Mouse (Mus musculus): ENCODE results near the gene Mtch1. TPM values are rescaled to one million over a fixed set of nuclear protein-coding genes. Genes with fewer than 3 reads are reported as not detected.

The Mtch1 gene
- total and polyA plus RNA-seq, 3 experiments = 66.1 to 143 (median 110) TPM

DNA sequence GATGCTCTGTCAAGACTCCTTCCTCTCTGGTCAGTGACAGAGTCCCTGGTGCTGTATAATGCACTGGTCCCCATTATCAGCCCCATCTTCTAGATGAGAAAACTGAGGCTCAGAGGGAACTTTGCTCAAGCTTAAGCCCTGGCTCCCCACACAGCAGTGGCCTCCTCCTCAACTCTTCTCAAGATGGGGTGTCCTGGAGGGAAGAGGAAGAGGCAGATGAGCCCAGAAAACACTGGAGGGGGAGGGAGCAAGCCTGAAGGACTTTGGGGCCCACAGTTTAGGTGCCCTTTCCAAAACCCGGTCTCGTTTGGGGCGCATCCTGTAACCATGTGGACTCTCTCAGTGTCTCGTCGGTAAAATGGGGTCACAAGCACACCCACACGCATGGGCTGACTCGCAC, 28.3 kb downstream of the Mtch1 start:
- Histone ChIP-seq H3K9ac (ENCODE audit: insufficient read depth, low read depth) (no peak overlapping the region), H3K4me2 (ENCODE audit: insufficient read depth, low read depth, poor library complexity, severe bottlenecking) (no peak overlapping the region), H3K4me1 (ENCODE audit: control insufficient read depth in 1 of 2, insufficient read depth in 2 of 2) (peaks cover 2 to 6% of the 10 kb centered on the region in 2 experiments; a peak in 3 of 4 replicates), H3K9me3 (replicated peaks; ENCODE audit: low read length) (no peaks in the 10 kb centered on the region), H3K27me3 (replicated peaks) (peaks cover 9% of the 10 kb centered on the region), H3K79me2 (replicated peaks; ENCODE audit: control insufficient read depth, extremely low read depth, insufficient read depth, poor library complexity, severe bottlenecking) (no peaks in the 10 kb centered on the region), H3K4me3 (replicated peaks in 1 of 3; ENCODE audit: low read depth in 2 of 3, low read length in 2 of 3, poor library complexity in 1 of 3) (no peak overlapping the region), H3K36me3 (replicated peaks in 1 of 2; ENCODE audit: control insufficient read depth in 1 of 2, insufficient read depth in 1 of 2, low read length in 1 of 2) (no peaks in the 10 kb centered on the region), H3K27ac (ENCODE audit: insufficient read depth, low read depth) (no peak overlapping the region)
- dilution Hi-C loops (cut with MboI; ENCODE audit: extremely low pct_ligation_motif_present, extremely low pct_unique_long_range_greater_than_20kb, low sequenced_read_pairs) (no loop called here), in situ Hi-C loops (cut with MboI; ENCODE audit: low pct_ligation_motif_present, low pct_unique_long_range_greater_than_20kb, low sequenced_read_pairs) (no loop called here)
- TF ChIP-seq HCFC1 (IDR thresholded peaks at IDR 0.05; ENCODE audit: low read depth, low read length) (no peak), MAZ (IDR thresholded peaks at IDR 0.05; ENCODE audit: low read depth, low read length) (no peak), UBTF (IDR thresholded peaks at IDR 0.05; ENCODE audit: low read depth, low read length) (no peak), EP300 (IDR thresholded peaks at IDR 0.05; ENCODE audit: low read length) (no peak), RAD21 (IDR thresholded peaks at IDR 0.05; ENCODE audit: low read depth, low read length) (no peak), ZMIZ1 (IDR thresholded peaks at IDR 0.05; ENCODE audit: low read depth, low read length) (no peak), USF1 (IDR thresholded peaks at IDR 0.05; ENCODE audit: low read depth, low read length) (no peak), GABPA (IDR thresholded peaks at IDR 0.05; ENCODE audit: insufficient replicate concordance, low read depth, low read length) (no peak), ZNF384 (IDR thresholded peaks at IDR 0.05; ENCODE audit: low read depth, low read length) (no peak), NELFE (IDR thresholded peaks at IDR 0.05; ENCODE audit: low read depth, low read length) (no peak), TBP (conservative IDR thresholded peaks at IDR 0.05; ENCODE audit: low read depth, low read length) (no peak), SMC3 (IDR thresholded peaks at IDR 0.05; ENCODE audit: low read depth, low read length) (no peak), NRF1 (IDR thresholded peaks at IDR 0.05; ENCODE audit: low read depth, low read length) (no peak), CHD1 (IDR thresholded peaks at IDR 0.05; ENCODE audit: low read depth, low read length) (no peak), MXI1 (IDR thresholded peaks at IDR 0.05; ENCODE audit: low read depth, low read length) (no peak), POLR2A (IDR thresholded peaks at IDR 0.05; ENCODE audit: low read depth, low read length) (no peak), ZC3H11A (IDR thresholded peaks at IDR 0.05; ENCODE audit: low read depth, low read length) (no peak), RCOR1 (conservative IDR thresholded peaks at IDR 0.05; ENCODE audit: low read depth, low read length) (no peak)
- DNase-seq (ENCODE audit: extremely low read depth) = no peak

DNA sequence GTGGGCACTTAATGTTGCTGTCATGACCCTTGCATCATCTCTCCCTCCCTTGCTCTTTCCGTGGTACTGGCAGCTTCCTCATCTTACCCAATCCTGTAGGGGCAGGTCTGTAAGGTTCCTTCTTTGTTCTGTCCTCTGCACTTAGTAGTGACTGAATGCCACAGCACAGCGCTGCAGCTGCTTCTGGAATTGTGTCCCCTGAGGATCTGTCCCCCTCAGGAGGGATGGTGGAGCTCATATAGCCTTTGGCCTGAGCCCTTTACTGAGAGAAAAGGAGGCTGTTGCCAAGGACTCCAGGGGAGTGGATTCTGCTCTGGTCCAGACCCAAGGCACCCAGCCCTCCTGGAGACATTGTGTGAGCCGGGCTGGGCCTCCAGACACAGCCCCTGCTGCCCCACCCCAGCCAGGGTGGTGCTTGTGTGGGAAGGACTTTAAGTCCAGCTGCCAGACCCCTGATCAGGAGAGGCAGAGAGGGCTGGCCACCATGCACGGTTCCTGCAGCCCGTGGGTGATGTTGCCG, 28.9 kb downstream of the Mtch1 start:
- dilution Hi-C loops (cut with MboI; ENCODE audit: extremely low pct_ligation_motif_present, extremely low pct_unique_long_range_greater_than_20kb, low sequenced_read_pairs) (no loop called here), in situ Hi-C loops (cut with MboI; ENCODE audit: low pct_ligation_motif_present, low pct_unique_long_range_greater_than_20kb, low sequenced_read_pairs) (no loop called here)
- TF ChIP-seq BHLHE40 (IDR thresholded peaks at IDR 0.05; ENCODE audit: low read depth, low read length) = no peak
- TF ChIP-seq ZKSCAN1 (IDR thresholded peaks at IDR 0.05; ENCODE audit: borderline replicate concordance, low read depth, low read length) = no peak
- TF ChIP-seq CHD2 (IDR thresholded peaks at IDR 0.05; ENCODE audit: low read length) = no peak
- TF ChIP-seq IRF4 (IDR thresholded peaks at IDR 0.05; ENCODE audit: low read depth, low read length) = no peak
- TF ChIP-seq SMC3 (IDR thresholded peaks at IDR 0.05; ENCODE audit: low read depth, low read length) = no peak
- TF ChIP-seq RAD21 (IDR thresholded peaks at IDR 0.05; ENCODE audit: low read depth, low read length) = no peak
- TF ChIP-seq MAFK (IDR thresholded peaks at IDR 0.05; ENCODE audit: insufficient replicate concordance, low read length) = no peak
- no peak for TF ChIP-seq ZMIZ1 (IDR thresholded peaks at IDR 0.05; ENCODE audit: low read depth, low read length)
- TF ChIP-seq TCF12 (IDR thresholded peaks at IDR 0.05; ENCODE audit: low read depth, low read length) = no peak
- no peak for TF ChIP-seq JUND (conservative IDR thresholded peaks at IDR 0.05; ENCODE audit: low read depth, low read length)
- TF ChIP-seq MAX (IDR thresholded peaks at IDR 0.05; ENCODE audit: low read length) = no peak
- TF ChIP-seq KAT2A (IDR thresholded peaks at IDR 0.05; ENCODE audit: insufficient replicate concordance, low read length) = no peak
- TF ChIP-seq POLR2A (IDR thresholded peaks at IDR 0.05; ENCODE audit: low read depth, low read length) = no peak
- no peak for TF ChIP-seq NRF1 (IDR thresholded peaks at IDR 0.05; ENCODE audit: low read depth, low read length)
- no peak for TF ChIP-seq MAZ (IDR thresholded peaks at IDR 0.05; ENCODE audit: low read depth, low read length)
- TF ChIP-seq ETS1 (conservative IDR thresholded peaks at IDR 0.05; ENCODE audit: low read depth, low read length) = no peak
- TF ChIP-seq ELF1 (IDR thresholded peaks at IDR 0.05; ENCODE audit: low read depth, low read length) = no peak
- TF ChIP-seq HCFC1 (IDR thresholded peaks at IDR 0.05; ENCODE audit: low read depth, low read length) = no peak
- Histone ChIP-seq H3K36me3 (replicated peaks in 1 of 2; ENCODE audit: control insufficient read depth in 1 of 2, insufficient read depth in 1 of 2, low read length in 1 of 2) (no peaks in the 10 kb centered on the region), H3K9me3 (replicated peaks; ENCODE audit: low read length) (no peaks in the 10 kb centered on the region), H3K4me2 (ENCODE audit: insufficient read depth, low read depth, poor library complexity, severe bottlenecking) (no peak overlapping the region), H3K4me3 (replicated peaks in 1 of 3; ENCODE audit: low read depth in 2 of 3, low read length in 2 of 3, poor library complexity in 1 of 3) (no peak overlapping the region), H3K27me3 (replicated peaks) (peaks cover 9% of the 10 kb centered on the region), H3K79me2 (replicated peaks; ENCODE audit: control insufficient read depth, extremely low read depth, insufficient read depth, poor library complexity, severe bottlenecking) (no peaks in the 10 kb centered on the region), H3K4me1 (ENCODE audit: control insufficient read depth in 1 of 2, insufficient read depth in 2 of 2) (peaks cover 2 to 6% of the 10 kb centered on the region in 2 experiments; a peak in 3 of 4 replicates), H3K9ac (ENCODE audit: insufficient read depth, low read depth) (no peak overlapping the region), H3K27ac (ENCODE audit: insufficient read depth, low read depth) (no peak overlapping the region)
- no peak for DNase-seq (ENCODE audit: extremely low read depth)

All from CH12.LX (cell line).